Mouse (Mus musculus) testis, postnatal 10 days (tissue): ENCODE data around the gene Trpc5.

Experiments
- DNase-seq: peaks from one replicate; pipeline ENCODE4 v3.0.0; 2021; ENCODE audit warnings: low spot score

Gene Trpc5

GRCm38 (mm10) chrX:144335332-144336015 is 352.5 kb downstream of the Trpc5 start:
- no peak for DNase-seq
